Mouse (Mus musculus) liver, postnatal 0 days (tissue): Measurements from ENCODE around the gene 4933425L06Rik.

ENCODE experiments used
- CTCF ChIP-seq: sonication (generic); IDR thresholded peaks from 2 replicates; pipeline ENCODE4 v1.5.1; 2016; ENCODE audit warnings: antibody characterized with exemption, low read depth
- EP300 ChIP-seq: IDR thresholded peaks from 2 replicates; pipeline ENCODE4 v1.6.1; 2016; ENCODE audit warnings: antibody characterized with exemption, low read depth, mild to moderate bottlenecking

DNA sequence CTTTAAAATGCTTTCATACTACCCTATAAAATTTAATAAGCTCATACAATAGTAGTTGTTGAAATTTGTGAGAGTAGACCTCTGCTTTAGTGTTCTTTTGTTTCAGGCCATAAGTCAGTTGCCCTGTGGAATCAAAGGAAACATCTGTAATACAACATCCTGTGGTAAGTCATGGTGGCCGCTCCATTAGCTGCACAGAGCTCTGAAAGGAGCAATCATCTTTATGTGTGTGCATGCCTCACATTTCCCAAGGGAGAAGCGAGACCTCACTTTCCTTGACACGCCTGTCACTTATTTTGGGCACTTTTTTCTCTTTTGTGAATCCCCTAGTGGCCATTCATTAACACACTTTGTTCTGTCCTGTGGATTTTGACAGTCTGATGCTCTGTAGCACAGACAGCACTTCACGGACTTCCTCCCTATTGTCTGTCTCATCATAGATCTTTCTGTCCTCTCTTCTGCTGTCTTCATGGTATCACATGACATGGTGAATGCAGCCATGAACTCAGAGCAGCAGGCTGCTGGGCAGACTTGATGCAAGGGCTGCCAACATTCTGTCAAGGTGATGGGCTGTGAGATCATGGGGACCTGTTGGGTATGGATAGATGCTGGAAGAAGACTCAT, 66.0 kb downstream of the 4933425L06Rik start:
- TF ChIP-seq CTCF (peak; percentile 41), EP300 (no peak)
